Mouse (Mus musculus) embryonic facial prominence, embryonic 15.5 days (tissue): ENCODE measurements at regions not wholly inside any gene's neighbourhood (a gene's known extent, or its start where the extent isn't known, plus 50 kb on each side); places are given as distances from the start of the nearest gene placed in this dataset.

Experiments used
- ATAC-seq: fragments of 200-750 bp; cut with Nextera tagmentation; 2 replicates; pipeline ENCODE4 v1.8.0; 2017; ENCODE audit warnings: low read depth, moderate TSS enrichment; ENCODE audit not compliant: insufficient number of reproducible peaks, low FRiP score, low TSS enrichment
- H3K27ac ChIP-seq: fragments of 300-500 bp; sonication (generic); replicated peaks from 2 replicates; pipeline ENCODE4 v1.5.1; 2015; ENCODE audit warnings: mild to moderate bottlenecking, inconsistent platforms
- H3K27me3 ChIP-seq: fragments of 300-500 bp; sonication (generic); 2 replicates; pipeline ENCODE4 v1.6.1; 2015; ENCODE audit warnings: inconsistent platforms
- H3K36me3 ChIP-seq: fragments of 300-500 bp; sonication (generic); 2 replicates; pipeline ENCODE4 v1.6.1; 2015; ENCODE audit warnings: mild to moderate bottlenecking, inconsistent platforms
- H3K4me1 ChIP-seq: fragments of 300-500 bp; sonication (generic); 2 replicates; pipeline ENCODE4 v1.6.1; 2015; ENCODE audit warnings: inconsistent platforms
- H3K4me2 ChIP-seq: fragments of 300-500 bp; sonication (generic); replicated peaks from 2 replicates; pipeline ENCODE4 v1.6.1; 2015; ENCODE audit warnings: mild to moderate bottlenecking, inconsistent platforms
- H3K4me3 ChIP-seq: fragments of 300-500 bp; sonication (generic); replicated peaks from 2 replicates; pipeline ENCODE4 v1.5.1; 2015; ENCODE audit warnings: mild to moderate bottlenecking, inconsistent platforms
- H3K9ac ChIP-seq: fragments of 300-500 bp; sonication (generic); 2 replicates; pipeline ENCODE4 v1.6.1; 2015; ENCODE audit warnings: inconsistent platforms
- H3K9me3 ChIP-seq: fragments of 300-500 bp; sonication (generic); replicated peaks from 2 replicates; pipeline ENCODE4 v1.6.1; 2016; ENCODE audit warnings: inconsistent platforms
- WGBS: fragments of 180-500 bp; shearing (Covaris S2); methylation state at CpG from one replicate; pipeline ENCODE4 v1.1.7; 2015; 5-methylcytosine and 5-hydroxymethylcytosine counted together

DNA sequence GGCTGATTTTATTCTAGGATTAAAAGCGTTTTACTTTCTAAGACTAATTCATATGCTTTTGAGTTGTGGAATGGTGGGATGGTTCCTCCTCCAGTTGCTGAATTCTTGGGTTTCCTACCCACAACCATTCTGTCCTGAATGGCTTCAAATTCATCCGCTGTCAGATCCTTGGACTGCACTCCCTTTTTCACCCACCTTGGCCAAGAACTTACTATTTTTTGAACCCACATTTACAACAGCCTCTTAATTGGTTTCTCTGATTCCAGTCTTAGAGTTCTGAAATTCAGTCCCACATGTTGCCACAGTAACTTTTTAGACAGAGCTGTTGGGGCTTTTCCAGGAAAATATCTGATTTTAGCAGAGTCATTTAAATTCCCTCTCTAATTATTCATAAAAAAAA lies 177.0 kb upstream of the Hs3st4 start:
- H3K4me1 ChIP-seq, result no peaks in the 10 kb centered on the region
- H3K9ac ChIP-seq, result no peak overlapping the region
- H3K9me3 ChIP-seq, result no peaks in the 10 kb centered on the region
- H3K27ac ChIP-seq, result no peak overlapping the region
- no peak for ATAC-seq
- 85% methylated on average over 2 of the region's 2 CpGs for WGBS
- no peak overlapping the region for H3K4me2 ChIP-seq
- H3K27me3 ChIP-seq, result no peaks in the 10 kb centered on the region
- no peak overlapping the region for H3K4me3 ChIP-seq
- H3K36me3 ChIP-seq, result no peaks in the 10 kb centered on the region

- ATAC-seq, result no peak
- no peak overlapping the region for H3K4me2 ChIP-seq
- no peak overlapping the region for H3K4me3 ChIP-seq
- no peaks in the 10 kb centered on the region for H3K4me1 ChIP-seq
- 66% methylated on average over 4 of the region's 4 CpGs for WGBS
- H3K36me3 ChIP-seq, result no peaks in the 10 kb centered on the region
- no peak overlapping the region for H3K9ac ChIP-seq
- no peaks in the 10 kb centered on the region for H3K9me3 ChIP-seq
- H3K27ac ChIP-seq, result no peak overlapping the region
- no peaks in the 10 kb centered on the region for H3K27me3 ChIP-seq
Observed at GRCm38 (mm10) chr7:123823976-123824375, 158.7 kb upstream of the Hs3st4 start.

DNA sequence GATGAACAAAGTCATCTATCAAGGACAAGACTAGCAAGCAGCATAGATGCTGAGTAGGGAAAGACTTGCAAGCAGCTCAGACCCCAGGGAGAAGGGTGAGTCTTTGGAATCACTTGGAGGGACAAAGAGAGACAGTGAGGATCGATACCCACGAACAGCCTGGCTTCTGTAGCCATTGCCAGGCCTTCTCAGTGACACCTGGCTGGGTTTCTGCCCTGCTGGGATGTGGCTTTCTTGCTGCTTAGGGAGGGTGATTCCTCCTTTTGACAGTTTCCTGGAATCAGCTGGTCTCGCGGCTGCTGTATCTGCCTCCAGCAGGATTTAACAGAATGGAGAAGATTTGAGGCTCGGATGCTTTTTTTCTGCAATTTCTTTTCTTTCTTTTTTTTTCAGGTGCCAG lies 156.3 kb upstream of the Hs3st4 start:
- WGBS, result 76% methylated on average over 5 of the region's 5 CpGs

GRCm38 (mm10) chr7:123842552-123842951 lies 140.1 kb upstream of the Hs3st4 start:
- Histone ChIP-seq H3K4me2 (no peak overlapping the region), H3K27ac (no peak overlapping the region), H3K27me3 (no peaks in the 10 kb centered on the region), H3K4me3 (no peak overlapping the region), H3K36me3 (no peaks in the 10 kb centered on the region), H3K4me1 (no peaks in the 10 kb centered on the region), H3K9me3 (no peaks in the 10 kb centered on the region), H3K9ac (no peak overlapping the region)
- no peak for ATAC-seq
- 86% methylated on average over 7 of the region's 7 CpGs for WGBS

More for the DNA sequence above, 156.3 kb upstream of the Hs3st4 start:
- H3K36me3 ChIP-seq, result no peaks in the 10 kb centered on the region
- H3K4me3 ChIP-seq, result no peak overlapping the region
- H3K9ac ChIP-seq, result no peak overlapping the region
- H3K27me3 ChIP-seq, result no peaks in the 10 kb centered on the region
- ATAC-seq, result no peak
- H3K4me1 ChIP-seq, result no peaks in the 10 kb centered on the region
- no peaks in the 10 kb centered on the region for H3K9me3 ChIP-seq
- no peak overlapping the region for H3K27ac ChIP-seq
- H3K4me2 ChIP-seq, result no peak overlapping the region

- H3K9ac ChIP-seq, result no peak overlapping the region
- H3K27ac ChIP-seq, result no peak overlapping the region
- H3K4me3 ChIP-seq, result no peak overlapping the region
- 80% methylated on average over 4 of the region's 4 CpGs for WGBS
- no peak overlapping the region for H3K4me2 ChIP-seq
- H3K4me1 ChIP-seq, result no peaks in the 10 kb centered on the region
- H3K27me3 ChIP-seq, result no peaks in the 10 kb centered on the region
- H3K36me3 ChIP-seq, result no peaks in the 10 kb centered on the region
- no peaks in the 10 kb centered on the region for H3K9me3 ChIP-seq
- no peak for ATAC-seq
Observed at GRCm38 (mm10) chr7:123847081-123847480, 135.6 kb upstream of the Hs3st4 start.

GRCm38 (mm10) chr7:123848644-123849043 lies 134.0 kb upstream of the Hs3st4 start:
- no peaks in the 10 kb centered on the region for H3K36me3 ChIP-seq
- 36% methylated on average over 5 of the region's 5 CpGs for WGBS
- ATAC-seq, result no peak
- H3K9me3 ChIP-seq, result no peaks in the 10 kb centered on the region
- H3K4me2 ChIP-seq, result no peak overlapping the region
- H3K27me3 ChIP-seq, result no peaks in the 10 kb centered on the region
- H3K4me1 ChIP-seq, result no peaks in the 10 kb centered on the region
- no peak overlapping the region for H3K27ac ChIP-seq
- no peak overlapping the region for H3K9ac ChIP-seq
- H3K4me3 ChIP-seq, result no peak overlapping the region

DNA sequence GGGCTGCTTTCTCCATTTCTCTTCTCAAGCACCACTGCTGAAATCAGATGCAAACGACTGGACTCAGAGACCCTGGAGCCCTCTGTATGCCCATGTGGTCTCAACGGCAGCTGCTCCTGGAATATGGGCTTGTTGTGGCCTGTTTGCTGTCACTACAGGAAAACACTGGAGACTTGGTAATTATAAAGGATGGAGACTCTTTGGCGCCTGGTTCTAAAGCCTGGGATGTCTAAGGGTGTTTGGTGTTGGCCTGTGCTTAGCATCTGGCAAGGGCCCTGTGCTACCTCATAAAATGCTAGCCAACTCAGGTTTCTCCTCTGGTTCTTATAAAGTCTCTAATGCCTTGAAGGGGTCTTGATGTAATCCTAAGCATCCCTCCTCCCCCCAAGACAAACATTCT lies 133.4 kb upstream of the Hs3st4 start:
- no peaks in the 10 kb centered on the region for H3K27me3 ChIP-seq
- no peak overlapping the region for H3K4me3 ChIP-seq
- no peaks in the 10 kb centered on the region for H3K9me3 ChIP-seq
- H3K27ac ChIP-seq, result no peak overlapping the region
- 46% methylated on average over 3 of the region's 3 CpGs for WGBS
- H3K36me3 ChIP-seq, result no peaks in the 10 kb centered on the region
- no peak overlapping the region for H3K4me2 ChIP-seq
- no peaks in the 10 kb centered on the region for H3K4me1 ChIP-seq
- no peak overlapping the region for H3K9ac ChIP-seq
- ATAC-seq, result 0 out of 2 replicates have a peak, but pooled peaks have one; percentile 24

GRCm38 (mm10) chr7:123850272-123851197 lies 132.1 kb upstream of the Hs3st4 start:
- Histone ChIP-seq H3K4me1 (no peaks in the 10 kb centered on the region), H3K4me2 (no peak overlapping the region), H3K9ac (no peak overlapping the region), H3K27me3 (no peaks in the 10 kb centered on the region), H3K4me3 (no peak overlapping the region), H3K9me3 (no peaks in the 10 kb centered on the region), H3K36me3 (no peaks in the 10 kb centered on the region), H3K27ac (no peak overlapping the region)
- 65% methylated on average over 10 of the region's 10 CpGs for WGBS
- no peak for ATAC-seq

DNA sequence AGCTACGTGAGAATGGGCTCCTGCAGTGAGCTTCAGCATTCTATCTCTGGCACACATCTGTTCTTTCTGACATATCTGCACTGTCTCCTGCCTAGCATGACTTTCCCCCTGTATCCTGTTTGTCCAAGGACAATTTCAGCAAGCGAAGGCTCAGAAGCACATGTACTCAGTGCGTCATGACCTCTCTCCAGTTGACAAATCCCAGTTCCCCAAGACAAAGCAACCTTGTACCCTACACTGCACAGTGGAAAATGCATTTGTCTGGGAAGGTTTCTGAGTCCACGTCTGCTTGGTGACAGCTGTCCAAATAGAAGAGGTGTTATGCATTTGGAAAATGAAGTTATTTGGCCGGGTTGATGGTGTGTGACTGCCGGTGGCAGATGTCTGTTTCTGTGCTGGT lies 125.1 kb upstream of the Hs3st4 start:
- H3K4me1 ChIP-seq, result no peaks in the 10 kb centered on the region
- H3K27ac ChIP-seq, result no peak overlapping the region
- no peak overlapping the region for H3K4me3 ChIP-seq
- 69% methylated on average over 6 of the region's 6 CpGs for WGBS
- H3K9me3 ChIP-seq, result no peaks in the 10 kb centered on the region
- H3K27me3 ChIP-seq, result no peaks in the 10 kb centered on the region
- no peak overlapping the region for H3K4me2 ChIP-seq
- ATAC-seq, result no peak
- no peak overlapping the region for H3K9ac ChIP-seq
- H3K36me3 ChIP-seq, result no peaks in the 10 kb centered on the region

GRCm38 (mm10) chr7:123861706-123862105 lies 121.0 kb upstream of the Hs3st4 start:
- WGBS, result 84% methylated on average over 2 of the region's 2 CpGs
- Histone ChIP-seq H3K9ac (no peak overlapping the region), H3K4me3 (no peak overlapping the region), H3K27me3 (no peaks in the 10 kb centered on the region), H3K9me3 (no peaks in the 10 kb centered on the region), H3K4me2 (no peak overlapping the region), H3K4me1 (no peaks in the 10 kb centered on the region), H3K27ac (no peak overlapping the region), H3K36me3 (no peaks in the 10 kb centered on the region)
- no peak for ATAC-seq

DNA sequence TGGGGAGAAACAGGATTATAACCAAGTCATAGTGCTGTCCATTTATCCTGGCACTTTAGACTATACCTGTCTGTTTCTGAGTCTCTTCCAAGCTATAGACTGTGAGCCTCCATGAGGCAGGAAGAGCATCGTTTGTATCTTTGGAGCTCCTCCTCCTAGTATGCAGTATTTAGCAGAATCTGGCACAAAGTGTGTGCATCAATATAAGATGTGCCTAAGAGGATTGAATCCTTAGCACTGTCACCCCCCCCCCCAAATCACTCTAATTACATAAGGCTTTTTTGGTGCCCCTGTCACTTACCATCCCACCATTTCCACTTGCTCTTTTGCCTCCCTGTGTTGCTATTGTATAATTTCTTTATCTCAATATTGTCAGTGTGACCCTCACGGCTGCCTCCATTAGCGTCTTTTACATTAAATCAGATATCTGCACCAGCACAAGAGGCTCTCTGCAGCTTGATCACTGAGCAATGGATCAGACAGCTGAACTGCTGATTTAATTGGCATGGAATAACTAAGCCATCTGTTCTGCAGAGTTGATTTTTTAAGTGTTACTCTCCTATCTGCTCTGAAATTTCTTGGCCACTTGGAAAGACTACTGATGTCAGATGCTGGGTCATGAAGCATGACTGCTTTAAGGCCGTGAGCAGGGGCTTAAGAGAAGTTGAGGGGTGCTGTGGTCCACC lies 85.8 kb upstream of the Hs3st4 start:
- H3K4me1 ChIP-seq, result no peaks in the 10 kb centered on the region
- WGBS, result 71% methylated on average over 4 of the region's 4 CpGs

More for the DNA sequence above, 85.8 kb upstream of the Hs3st4 start:
- H3K9ac ChIP-seq, result no peak overlapping the region
- no peaks in the 10 kb centered on the region for H3K9me3 ChIP-seq
- no peak overlapping the region for H3K4me2 ChIP-seq
- H3K4me3 ChIP-seq, result no peak overlapping the region
- H3K36me3 ChIP-seq, result no peaks in the 10 kb centered on the region
- H3K27ac ChIP-seq, result no peak overlapping the region
- H3K27me3 ChIP-seq, result no peaks in the 10 kb centered on the region
- no peak for ATAC-seq
